Mouse (Mus musculus): ENCODE measurements around the gene Dhx30. TPM values are rescaled to one million over a fixed set of nuclear protein-coding genes. Genes with fewer than 3 reads are reported as not detected.

Dhx30 gene
- polyA plus RNA-seq, 1 experiment from 2014 or later, result 98.2 TPM

DNA sequence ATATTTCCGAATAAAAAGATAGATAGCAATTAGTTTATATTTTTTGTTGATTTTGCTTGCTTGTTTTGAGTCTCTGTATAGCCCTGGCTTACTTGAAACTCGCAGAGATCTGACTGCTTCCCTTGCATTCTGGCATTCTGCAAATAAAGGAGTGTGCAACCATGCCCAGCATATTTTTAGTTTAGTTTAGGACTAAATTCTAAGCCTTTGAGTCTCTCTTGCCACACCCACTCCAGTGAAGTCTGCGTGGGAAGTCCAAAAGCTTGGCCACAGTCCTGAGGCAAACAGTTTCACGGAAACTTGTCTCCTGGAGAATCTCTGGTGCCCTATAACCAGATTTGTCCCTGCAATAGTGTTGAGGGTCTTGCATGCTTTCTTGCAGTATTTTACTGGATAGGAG lies 73.3 kb downstream of the Dhx30 start:
- H3K27ac ChIP-seq (replicated peaks), result no peak overlapping the region
- H3K36me3 ChIP-seq, result peaks cover 48% of the 10 kb centered on the region
- H3K4me3 ChIP-seq, result no peak overlapping the region
- peaks cover 11% of the 10 kb centered on the region for H3K4me1 ChIP-seq
- H3K4me2 ChIP-seq, result no peak overlapping the region
- no peak overlapping the region for H3K9ac ChIP-seq
- H3K9me3 ChIP-seq, result no peaks in the 10 kb centered on the region
- no peak for ATAC-seq (ENCODE audit: extremely low read depth, insufficient number of reproducible peaks, low FRiP score, low TSS enrichment)
- H3K27me3 ChIP-seq (replicated peaks), result no peaks in the 10 kb centered on the region
- 82% methylated on average over 4 of the region's 4 CpGs for WGBS

DNA sequence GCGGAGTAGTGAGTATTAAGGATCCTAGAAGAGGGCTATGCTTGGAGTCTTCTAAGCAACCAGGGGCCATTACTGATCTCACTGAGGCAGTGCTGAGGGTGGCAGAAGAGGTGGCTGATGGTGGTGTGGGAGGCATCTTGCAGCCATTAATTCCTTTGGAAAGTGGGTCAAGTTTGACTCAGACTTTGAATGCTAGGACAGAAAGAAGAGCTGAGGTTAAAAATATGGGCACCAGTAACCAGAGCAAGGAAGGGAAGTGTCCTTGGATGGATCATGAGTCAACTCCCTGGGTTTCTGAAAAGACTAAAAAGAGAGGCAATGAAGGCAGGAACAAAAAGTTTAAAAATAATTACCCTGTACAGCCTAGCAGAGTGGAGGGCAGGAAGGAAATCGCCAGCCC lies 79.1 kb downstream of the Dhx30 start:
- Histone ChIP-seq H3K27ac (replicated peaks) (no peak overlapping the region), H3K9me3 (no peaks in the 10 kb centered on the region), H3K4me1 (no peaks in the 10 kb centered on the region), H3K27me3 (replicated peaks) (no peaks in the 10 kb centered on the region), H3K36me3 (peaks cover 84% of the 10 kb centered on the region), H3K4me3 (no peak overlapping the region), H3K4me2 (no peak overlapping the region), H3K9ac (no peak overlapping the region)
- ATAC-seq (ENCODE audit: extremely low read depth, insufficient number of reproducible peaks, low FRiP score, low TSS enrichment), result no peak
- 89% methylated on average over 2 of the region's 2 CpGs for WGBS

DNA sequence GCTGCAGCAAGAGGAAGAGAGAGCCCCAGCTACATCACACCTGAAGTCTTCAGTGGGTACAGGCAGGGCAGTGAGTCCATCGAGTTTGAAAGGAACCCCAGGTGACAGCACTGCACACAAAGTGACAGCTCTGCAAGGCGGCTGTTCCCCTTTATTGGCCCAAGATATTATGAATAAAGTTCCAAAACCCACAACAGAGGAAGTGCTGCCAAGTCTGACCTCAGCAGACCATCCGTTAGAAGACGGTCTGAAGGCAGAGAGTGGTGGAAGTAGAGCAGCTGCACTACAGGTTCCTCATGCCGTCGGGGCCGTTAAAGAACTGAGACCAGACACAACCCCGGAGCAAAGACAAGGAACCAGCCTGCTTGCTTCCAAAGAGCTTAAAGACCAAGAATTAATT lies 79.7 kb downstream of the Dhx30 start:
- Histone ChIP-seq H3K36me3 (peaks cover 85% of the 10 kb centered on the region), H3K27me3 (replicated peaks) (no peaks in the 10 kb centered on the region)

DNA sequence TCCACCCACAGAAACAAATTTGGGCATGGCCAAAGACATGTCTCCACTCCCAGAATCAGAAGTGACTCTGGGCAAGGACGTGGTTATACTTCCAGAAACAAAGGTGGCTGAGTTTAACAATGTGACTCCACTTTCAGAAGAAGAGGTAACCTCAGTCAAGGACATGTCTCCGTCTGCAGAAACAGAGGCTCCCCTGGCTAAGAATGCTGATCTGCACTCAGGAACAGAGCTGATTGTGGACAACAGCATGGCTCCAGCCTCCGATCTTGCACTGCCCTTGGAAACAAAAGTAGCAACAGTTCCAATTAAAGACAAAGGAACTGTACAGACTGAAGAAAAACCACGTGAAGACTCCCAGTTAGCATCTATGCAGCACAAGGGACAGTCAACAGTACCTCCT lies 82.5 kb downstream of the Dhx30 start:
- Histone ChIP-seq H3K27me3 (replicated peaks) (no peaks in the 10 kb centered on the region), H3K9me3 (no peaks in the 10 kb centered on the region), H3K4me2 (no peak overlapping the region), H3K4me1 (no peaks in the 10 kb centered on the region), H3K9ac (no peak overlapping the region), H3K36me3 (peaks cover 90% of the 10 kb centered on the region), H3K4me3 (no peak overlapping the region), H3K27ac (replicated peaks) (no peak overlapping the region)
- ATAC-seq (ENCODE audit: extremely low read depth, insufficient number of reproducible peaks, low FRiP score, low TSS enrichment), result no peak
- 61% methylated on average over 4 of the region's 4 CpGs for WGBS

More for the DNA sequence above, 79.7 kb downstream of the Dhx30 start:
- 87% methylated on average over 8 of the region's 8 CpGs for WGBS
- no peak for ATAC-seq (ENCODE audit: extremely low read depth, insufficient number of reproducible peaks, low FRiP score, low TSS enrichment)
- Histone ChIP-seq H3K4me2 (no peak overlapping the region), H3K27ac (replicated peaks) (no peak overlapping the region), H3K9ac (no peak overlapping the region), H3K4me3 (no peak overlapping the region), H3K9me3 (no peaks in the 10 kb centered on the region), H3K4me1 (no peaks in the 10 kb centered on the region)

Other genes with a start within 250 kb of the Dhx30 start
- gene Cdc25a, start 242.3 kb downstream of the Dhx30 start, polyA plus RNA-seq (2015; fragmentation: Nextera tagmentation; extraction: Ambion mirVana), result 17.8 and 19.5 TPM in 2 replicates
- 77.3 and 82.0 TPM in 2 replicates for gene Map4, start 186.4 kb downstream of the Dhx30 start, polyA plus RNA-seq (2015; fragmentation: Nextera tagmentation; extraction: Ambion mirVana)
- 76.9 TPM in 2 replicates for gene Smarcc1, start 122 bp downstream of the Dhx30 start, polyA plus RNA-seq (2015; fragmentation: Nextera tagmentation; extraction: Ambion mirVana)
- 2.3 and 2.7 TPM in 2 replicates for gene Cspg5, start 126.0 kb upstream of the Dhx30 start, polyA plus RNA-seq (2015; fragmentation: Nextera tagmentation; extraction: Ambion mirVana)
- gene Elp6, start 187.3 kb upstream of the Dhx30 start, polyA plus RNA-seq (2015; fragmentation: Nextera tagmentation; extraction: Ambion mirVana), result 17.2 and 17.6 TPM in 2 replicates
- gene Scap, start 215.5 kb upstream of the Dhx30 start, polyA plus RNA-seq (2015; fragmentation: Nextera tagmentation; extraction: Ambion mirVana), result 18.2 and 19.9 TPM in 2 replicates